In the genomic region with DNA sequence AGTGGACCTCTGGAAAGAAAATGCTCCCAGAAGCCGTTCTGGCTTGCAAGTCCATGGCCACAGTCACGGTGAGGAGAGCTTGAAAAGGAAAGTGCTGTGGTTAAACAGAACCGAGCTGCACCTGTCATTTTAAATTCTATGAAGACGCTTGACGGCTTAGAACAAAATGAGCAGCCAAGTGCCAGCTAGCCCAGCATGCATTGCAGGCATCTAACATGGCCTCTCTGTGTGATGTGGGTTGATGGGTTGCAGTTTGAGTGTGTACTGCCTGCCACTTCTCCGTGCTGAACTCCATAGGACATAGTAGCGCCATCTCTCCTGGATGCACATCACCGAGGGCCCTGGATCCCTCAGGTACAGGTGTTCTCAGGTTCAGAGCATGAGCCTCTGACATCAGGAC, we compare ENCODE assay signal across 14 mouse cellular contexts.
"Had no signal": no experiment of that assay in that cellular context is flagged by ENCODE, and none has a peak within 500 bp of the region (broad histone marks: within the 10 kb centered on the region; RNA-seq: fewer than 3 reads in every experiment).

No protein-coding gene starts in this region.

- ATAC-seq: liver, embryonic 12.5 days had no signal

- H3K9me3 ChIP-seq: limb, embryonic 10.5 days; liver, embryonic 12.5 days; midbrain, embryonic 10.5 days; neural tube, embryonic 15.5 days had no signal

- DNase-seq: kidney, adult 11 months; kidney, adult 9 months; kidney, postnatal 36 days; lung, embryonic 14.5 days; lung, postnatal 10 days; lung, postnatal 4 days; midbrain, embryonic 14.5 days; right cerebral cortex, postnatal 14 days had no signal

- H3K4me1 ChIP-seq: liver, embryonic 12.5 days had no signal

- H3K9ac ChIP-seq: liver, embryonic 12.5 days; lung, embryonic 14.5 days; neural tube, embryonic 15.5 days had no signal

- H3K4me3 ChIP-seq: limb, embryonic 10.5 days; liver, embryonic 12.5 days; midbrain, embryonic 10.5 days; myocyte; neural tube, embryonic 15.5 days had no signal

- H3K36me3 ChIP-seq: limb, embryonic 10.5 days; liver, embryonic 12.5 days; midbrain, embryonic 10.5 days; neural tube, embryonic 15.5 days had no signal

- H3K4me2 ChIP-seq: liver, embryonic 12.5 days; lung, embryonic 14.5 days; neural tube, embryonic 15.5 days had no signal

- H3K27me3 ChIP-seq: liver, embryonic 12.5 days; neural tube, embryonic 15.5 days had no signal

- H3K27ac ChIP-seq: kidney, postnatal 0 days; limb, embryonic 10.5 days; liver, embryonic 12.5 days; midbrain, embryonic 10.5 days; neural tube, embryonic 15.5 days had no signal
